ENCODE assay signal across 10 mouse cellular contexts in the genomic region with DNA sequence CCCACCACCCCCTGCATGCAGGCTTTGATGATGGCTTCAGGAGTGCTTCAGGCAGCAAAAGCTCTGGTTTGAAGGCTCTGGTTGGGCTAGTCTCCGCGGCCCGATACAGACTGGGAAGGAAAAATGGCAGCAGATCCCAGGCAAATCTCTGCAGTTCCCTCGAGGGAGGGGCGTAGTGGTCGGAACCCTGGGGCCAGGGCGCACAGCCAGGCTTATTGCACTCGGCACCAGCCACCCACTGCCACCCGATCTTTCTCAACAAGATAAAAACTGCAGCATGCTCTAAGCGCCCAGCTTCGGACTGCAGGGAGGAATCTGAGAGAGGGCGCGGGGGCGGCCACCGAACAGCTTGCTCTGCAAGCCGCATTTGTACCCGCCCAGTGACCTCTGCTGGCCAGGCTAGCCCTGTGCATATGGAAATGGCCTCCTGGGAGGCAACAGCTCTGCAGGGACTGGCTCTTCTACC. TPM values are rescaled to one million over a fixed set of nuclear protein-coding genes. Genes with fewer than 3 reads are reported as not detected.
DNase-seq lines count a peak whose midpoint lies in the region; ATAC-seq and TF ChIP-seq lines count a peak whose summit lies in the region.
"Had no signal": no experiment of that assay in that cellular context is flagged by ENCODE, and none has a peak within 500 bp of the region (broad histone marks: within the 10 kb centered on the region; RNA-seq: fewer than 3 reads in every experiment).

No protein-coding gene starts in this region.

- no peak overlapping the region for H3K27ac ChIP-seq in heart, adult 2 months
- no peak overlapping the region for H3K27ac ChIP-seq in forebrain, embryonic 13.5 days
- H3K27ac ChIP-seq in hindbrain, embryonic 11.5 days (ENCODE audit: low read depth, low read length) = no peak overlapping the region
- no peak overlapping the region for H3K27ac ChIP-seq in limb, embryonic 11.5 days (replicated peaks; ENCODE audit: low read depth, low read length)
- H3K27ac ChIP-seq in neural tube, embryonic 13.5 days (replicated peaks) = no peak overlapping the region

- no peak for TF ChIP-seq EP300 in heart, adult 2 months (IDR thresholded peaks at IDR 0.05; ENCODE audit: insufficient read depth, low read depth, low read length)

- intact Hi-C loops in heart, adult 2 months (cut with DNase I) = no loop called here

- ATAC-seq in forebrain, embryonic 13.5 days = peak; percentile 61
- peak; percentile 76 for ATAC-seq in hindbrain, embryonic 11.5 days (ENCODE audit: low FRiP score)
- ATAC-seq in limb, embryonic 11.5 days (ENCODE audit: insufficient number of reproducible peaks, low FRiP score, low TSS enrichment, low read depth) = no peak; the same call in 1 of the 2 replicates
- peak; percentile 51; the same call in 1 of the 2 replicates for ATAC-seq in neural tube, embryonic 13.5 days (ENCODE audit: low read depth)
- ATAC-seq in erythroid progenitor cell, adult 5-6 weeks (replicated peaks; ENCODE audit: low FRiP score, poor library complexity, severe bottlenecking) = no peak

- no peaks in the 10 kb centered on the region for H3K4me1 ChIP-seq in heart, adult 2 months (ENCODE audit: control insufficient read depth, insufficient read depth, low read length)
- H3K4me1 ChIP-seq in forebrain, embryonic 13.5 days = peaks cover 5% of the 10 kb centered on the region
- no peaks in the 10 kb centered on the region; the same call in 1 of the 2 replicates for H3K4me1 ChIP-seq in hindbrain, embryonic 11.5 days (replicated peaks; ENCODE audit: control insufficient read depth, insufficient read depth, low read length)
- H3K4me1 ChIP-seq in limb, embryonic 11.5 days (ENCODE audit: control insufficient read depth, insufficient read depth, low read length) = peaks cover 3% of the 10 kb centered on the region; the same call in 1 of the 2 replicates
- peaks cover 9% of the 10 kb centered on the region for H3K4me1 ChIP-seq in neural tube, embryonic 13.5 days (replicated peaks)

- H3K9me3 ChIP-seq in forebrain, embryonic 13.5 days (replicated peaks) = no peaks in the 10 kb centered on the region
- no peaks in the 10 kb centered on the region for H3K9me3 ChIP-seq in hindbrain, embryonic 11.5 days (ENCODE audit: control insufficient read depth, low read length)
- H3K9me3 ChIP-seq in limb, embryonic 11.5 days (ENCODE audit: control insufficient read depth, low read length) = no peaks in the 10 kb centered on the region
- H3K9me3 ChIP-seq in neural tube, embryonic 13.5 days = no peaks in the 10 kb centered on the region
- H3K9me3 ChIP-seq: G1E had no signal

- WGBS in heart, adult 2 months = 5% methylated on average over 17 of the region's 17 CpGs
- 3% methylated on average over 17 of the region's 17 CpGs for WGBS in forebrain, embryonic 13.5 days
- WGBS in hindbrain, embryonic 11.5 days = 2% methylated on average over 17 of the region's 17 CpGs
- WGBS in limb, embryonic 11.5 days = 4% methylated on average over 17 of the region's 17 CpGs
- 4% methylated on average over 17 of the region's 17 CpGs for WGBS in neural tube, embryonic 13.5 days

- peak; percentile 14 to 30 for DNase-seq in heart, adult 2 months
- DNase-seq in heart, adult 8-10 months (ENCODE audit: low spot score) = no peak
- peak; percentile 64 for DNase-seq in cerebellum, adult 11 months
- peak; percentile 46 for DNase-seq in hindbrain, embryonic 11.5 days (ENCODE audit: low spot score)
- peak; percentile 55 for DNase-seq in limb, embryonic 11.5 days (ENCODE audit: low spot score)

- peak overlapping the region; percentile 52 for H3K4me2 ChIP-seq in forebrain, embryonic 13.5 days
- peak overlapping the region; percentile 49 for H3K4me2 ChIP-seq in hindbrain, embryonic 11.5 days (replicated peaks; ENCODE audit: low read depth, low read length)
- peak overlapping the region; percentile 33; the same call in 1 of the 2 replicates for H3K4me2 ChIP-seq in limb, embryonic 11.5 days (ENCODE audit: low read depth, severe bottlenecking)
- H3K4me2 ChIP-seq in neural tube, embryonic 13.5 days = peak overlapping the region; percentile 52

- TF ChIP-seq POLR2A in heart, adult 2 months (IDR thresholded peaks at IDR 0.05; ENCODE audit: insufficient read depth, low read depth, low read length) = no peak

- no peak overlapping the region for H3K9ac ChIP-seq in heart, adult 2 months (ENCODE audit: low read depth, low read length)
- peak overlapping the region; percentile 48; the same call in 1 of the 2 replicates for H3K9ac ChIP-seq in forebrain, embryonic 13.5 days
- peak overlapping the region; percentile 42; the same call in 1 of the 2 replicates for H3K9ac ChIP-seq in hindbrain, embryonic 11.5 days (ENCODE audit: low read depth, low read length)
- no peak overlapping the region for H3K9ac ChIP-seq in limb, embryonic 11.5 days (ENCODE audit: low read length)
- H3K9ac ChIP-seq in neural tube, embryonic 13.5 days = peak overlapping the region; percentile 59

- H3K27me3 ChIP-seq in heart, adult 2 months (ENCODE audit: control insufficient read depth, insufficient read depth, low read length) = no peaks in the 10 kb centered on the region
- no peaks in the 10 kb centered on the region for H3K27me3 ChIP-seq in forebrain, embryonic 13.5 days
- no peaks in the 10 kb centered on the region for H3K27me3 ChIP-seq in hindbrain, embryonic 11.5 days (ENCODE audit: control insufficient read depth, insufficient read depth, low read length)
- H3K27me3 ChIP-seq in limb, embryonic 11.5 days (ENCODE audit: control insufficient read depth, insufficient read depth, low read length) = no peaks in the 10 kb centered on the region; the same call in 1 of the 2 replicates
- no peaks in the 10 kb centered on the region for H3K27me3 ChIP-seq in neural tube, embryonic 13.5 days

- peak; percentile 60 for TF ChIP-seq CTCF in heart, adult 2 months (IDR thresholded peaks at IDR 0.05)

- no peaks in the 10 kb centered on the region for H3K79me2 ChIP-seq in heart, adult 2 months (replicated peaks; ENCODE audit: control insufficient read depth, insufficient read depth, low read length)

- H3K4me3 ChIP-seq in heart, adult 2 months = no peak overlapping the region
- peak overlapping the region; percentile 19 for H3K4me3 ChIP-seq in forebrain, embryonic 13.5 days
- H3K4me3 ChIP-seq in hindbrain, embryonic 11.5 days (ENCODE audit: low read depth, low read length) = peak overlapping the region; percentile 17; the same call in 1 of the 2 replicates
- H3K4me3 ChIP-seq in limb, embryonic 11.5 days (ENCODE audit: low read depth, low read length) = no peak overlapping the region
- peak overlapping the region; percentile 25 for H3K4me3 ChIP-seq in neural tube, embryonic 13.5 days

- no peaks in the 10 kb centered on the region for H3K36me3 ChIP-seq in heart, adult 2 months (ENCODE audit: control insufficient read depth, insufficient read depth, low read length)
- no peaks in the 10 kb centered on the region for H3K36me3 ChIP-seq in forebrain, embryonic 13.5 days (ENCODE audit: poor library complexity, severe bottlenecking)
- no peaks in the 10 kb centered on the region for H3K36me3 ChIP-seq in hindbrain, embryonic 11.5 days (ENCODE audit: control insufficient read depth, insufficient read depth, low read length)
- H3K36me3 ChIP-seq in limb, embryonic 11.5 days (ENCODE audit: control insufficient read depth, insufficient read depth, low read length) = no peaks in the 10 kb centered on the region
- H3K36me3 ChIP-seq in neural tube, embryonic 13.5 days = no peaks in the 10 kb centered on the region
- H3K36me3 ChIP-seq: G1E had no signal

RNA-seq across cellular contexts. Expression of gene Kcna10, which starts 23.0 kb away (rescaled TPM):
- total RNA-seq in heart, adult 2 months (2021) = not detected
- not detected in 2 replicates for polyA plus RNA-seq in heart, adult 2 months (2012; rRNA removed)
- not detected for total RNA-seq in heart, adult 8-10 months (2022)
- not detected in 2 replicates for polyA plus RNA-seq in forebrain, embryonic 13.5 days (2015; fragmentation: Nextera tagmentation; extraction: Ambion mirVana)
- not detected in 2 replicates for polyA plus RNA-seq in hindbrain, embryonic 11.5 days (2014; fragmentation: Nextera tagmentation; extraction: Ambion mirVana)
- polyA plus RNA-seq in limb, embryonic 11.5 days (2014; fragmentation: Nextera tagmentation; extraction: Ambion mirVana) = not detected in 2 replicates
- not detected in 2 replicates for polyA plus RNA-seq in neural tube, embryonic 13.5 days (2015; fragmentation: Nextera tagmentation; extraction: Ambion mirVana)
- not detected in 2 replicates for total RNA-seq in erythroid progenitor cell, adult 5-6 weeks (2015; ENCODE audit: low replicate concordance)
- total RNA-seq in erythroid progenitor cell, adult 5-6 weeks (2017; ENCODE audit: low replicate concordance) = not detected in 2 replicates
- total RNA-seq: hematopoietic stem cell, adult 5-6 weeks had no signal
- polyA plus RNA-seq: G1E had no signal

RNA-seq across cellular contexts. Expression of gene Kcna2, which starts 58.9 kb away (rescaled TPM):
- 1 to 10 TPM; 1.0 to 1.6 TPM for total RNA-seq in heart, adult 2 months (2021)
- 1.1 and 1.6 TPM in 2 replicates for polyA plus RNA-seq in heart, adult 2 months (2012; rRNA removed)
- total RNA-seq in heart, adult 8-10 months (2022) = 1 to 10 TPM; 1.2 to 1.7 (median 1.3) TPM
- 0.37 and 0.49 TPM in 2 replicates for polyA plus RNA-seq in forebrain, embryonic 13.5 days (2015; fragmentation: Nextera tagmentation; extraction: Ambion mirVana)
- 0.21 and 0.32 TPM in 2 replicates for polyA plus RNA-seq in hindbrain, embryonic 11.5 days (2014; fragmentation: Nextera tagmentation; extraction: Ambion mirVana)
- not detected in 2 replicates for polyA plus RNA-seq in limb, embryonic 11.5 days (2014; fragmentation: Nextera tagmentation; extraction: Ambion mirVana)
- polyA plus RNA-seq in neural tube, embryonic 13.5 days (2015; fragmentation: Nextera tagmentation; extraction: Ambion mirVana) = 1.5 and 1.9 TPM in 2 replicates
- 2.1 and 2.5 TPM in 2 replicates for total RNA-seq in erythroid progenitor cell, adult 5-6 weeks (2015; ENCODE audit: low replicate concordance)
- 0.61 and 1.5 TPM in 2 replicates for total RNA-seq in erythroid progenitor cell, adult 5-6 weeks (2017; ENCODE audit: low replicate concordance)
- total RNA-seq: hematopoietic stem cell, adult 5-6 weeks had no signal
- polyA plus RNA-seq: G1E had no signal

Comparison
In these comparisons a context has a peak if more than half of its experiments do, and no peak if none do; other contexts are left out.
1. H3K4me3 ChIP-seq: peak in forebrain, embryonic 13.5 days (single experiment), hindbrain, embryonic 11.5 days (single experiment) and neural tube, embryonic 13.5 days (single experiment); none in heart, adult 2 months (single experiment) and limb, embryonic 11.5 days (single experiment).
2. H3K9ac ChIP-seq: peak in forebrain, embryonic 13.5 days (single experiment), hindbrain, embryonic 11.5 days (single experiment) and neural tube, embryonic 13.5 days (single experiment); none in heart, adult 2 months (single experiment) and limb, embryonic 11.5 days (single experiment).
3. ATAC-seq: peak in forebrain, embryonic 13.5 days (single experiment), hindbrain, embryonic 11.5 days (single experiment) and neural tube, embryonic 13.5 days (single experiment); none in limb, embryonic 11.5 days (single experiment) and erythroid progenitor cell, adult 5-6 weeks (single experiment).
4. Peak in every context shown above with its lines, with median percentiles within 50 percentile points of each other: H3K4me2 ChIP-seq.